Mouse (Mus musculus) spleen, adult 2 months (tissue): ENCODE data around the gene Tlk1.
"Not testable (repeated sequence)": the region's sequence is repeated elsewhere in the genome, so short reads cannot be mapped to it uniquely, and the experiment has no call there.

Experiments used
- CTCF ChIP-seq: fragments of 200-500 bp; IDR thresholded peaks from 2 replicates; pipeline ENCODE4 v1.5.1; 2011; ENCODE audit warnings: mild to moderate bottlenecking, inconsistent platforms; ENCODE audit not compliant: insufficient read depth, insufficient read length, insufficient replicate concordance; ENCODE audit errors: extremely low read depth
- POLR2A ChIP-seq: fragments of 200-500 bp; IDR thresholded peaks from 2 replicates; pipeline ENCODE4 v1.6.1; 2011; ENCODE audit warnings: low read depth, low read length, inconsistent platforms

- not testable (repeated sequence) for TF ChIP-seq POLR2A, CTCF
These were observed 17.9 kb downstream of the Tlk1 start for GRCm38 (mm10) chr2:70807678-70808077.
